Mouse (Mus musculus): ENCODE data around the gene Smyd3. TPM values are rescaled to one million over a fixed set of nuclear protein-coding genes. Genes with fewer than 3 reads are reported as not detected.

The Smyd3 gene
- total and polyA plus RNA-seq, 2 experiments = 1.4 to 7.0 TPM

DNA sequence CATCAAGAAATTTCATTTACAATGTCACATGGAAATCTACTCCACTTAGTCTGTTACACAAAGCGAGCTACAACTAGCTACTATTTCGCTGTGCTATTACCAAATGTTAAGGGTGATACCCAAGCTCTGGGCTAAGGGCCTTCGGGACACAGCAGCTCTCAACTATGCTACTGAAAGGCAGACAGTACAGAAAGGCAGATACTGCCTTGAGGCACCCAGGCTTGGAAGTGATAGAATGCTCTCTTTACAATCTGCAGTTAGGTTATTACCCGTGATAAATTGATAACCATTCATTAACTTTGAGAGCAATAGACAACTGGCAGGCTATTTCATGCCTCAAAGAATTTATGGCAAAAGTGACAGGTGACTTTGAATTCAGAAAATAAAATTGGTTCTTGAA, 37.0 kb downstream of the Smyd3 start:
- H3K79me2 ChIP-seq (ENCODE audit: control insufficient read depth, insufficient read depth, low read length) = no peaks in the 10 kb centered on the region; the same call in 1 of the 2 replicates
- DNase-seq (ENCODE audit: extremely low read depth, low read depth, low spot score) = no peak
- WGBS = 92% methylated on average over 4 of the region's 4 CpGs
- H3K27ac ChIP-seq (replicated peaks; ENCODE audit: insufficient read depth, low read depth, low read length) = no peak overlapping the region
- TF ChIP-seq CTCF (IDR thresholded peaks at IDR 0.05; ENCODE audit: low read depth, low read length) = no peak
- TF ChIP-seq POLR2A (IDR thresholded peaks at IDR 0.05; ENCODE audit: extremely low read depth, insufficient read depth, low read length) = no peak
- no peak overlapping the region for H3K4me3 ChIP-seq (ENCODE audit: insufficient read depth, low read depth, low read length)
- no peak overlapping the region for H3K9ac ChIP-seq (ENCODE audit: low read depth, low read length)
- no peaks in the 10 kb centered on the region for H3K27me3 ChIP-seq (ENCODE audit: control insufficient read depth, insufficient read depth, low read length)
- H3K4me1 ChIP-seq (ENCODE audit: control insufficient read depth, insufficient read depth, low read length) = no peaks in the 10 kb centered on the region; the same call in 1 of the 2 replicates
- no peaks in the 10 kb centered on the region for H3K36me3 ChIP-seq (ENCODE audit: control insufficient read depth, insufficient read depth, low read length)

DNA sequence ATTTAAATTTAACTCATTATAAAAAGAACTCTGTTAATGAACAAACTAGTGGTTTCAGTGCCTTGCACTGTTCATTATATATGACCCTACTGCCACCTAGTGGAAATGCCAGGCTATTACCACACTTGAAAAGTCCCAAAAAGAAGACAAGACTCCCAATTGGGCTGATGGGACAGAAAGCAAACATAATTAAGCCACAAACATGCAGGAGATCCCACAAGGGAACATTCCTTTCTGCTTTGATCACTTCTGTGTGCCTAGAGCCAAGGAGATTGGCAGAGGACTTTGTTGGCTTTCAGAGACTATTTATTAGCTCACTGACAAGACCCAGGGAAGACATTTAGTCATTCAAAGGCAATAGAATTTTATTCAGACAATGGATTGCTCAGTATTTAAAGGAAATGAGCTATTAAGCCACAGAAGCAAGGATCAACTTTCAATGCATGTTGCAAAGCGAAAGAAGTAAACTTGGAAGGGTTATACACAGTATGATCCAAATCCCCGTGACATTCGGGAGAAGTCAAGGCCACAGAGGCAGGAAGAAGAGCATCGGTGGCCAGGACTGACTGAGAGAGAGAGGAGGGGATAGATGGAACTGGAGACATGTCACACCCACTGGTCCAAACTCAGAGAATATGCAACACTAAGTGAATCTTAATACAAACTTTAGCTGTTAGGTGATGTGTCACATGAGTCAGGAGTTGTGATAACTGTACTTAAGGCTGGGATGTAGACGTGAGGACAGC, 40.5 kb downstream of the Smyd3 start:
- H3K36me3 ChIP-seq (ENCODE audit: control insufficient read depth, insufficient read depth, low read length) = no peaks in the 10 kb centered on the region
- no peak overlapping the region for H3K4me3 ChIP-seq (ENCODE audit: insufficient read depth, low read depth, low read length)
- TF ChIP-seq CTCF (IDR thresholded peaks at IDR 0.05; ENCODE audit: low read depth, low read length) (0 out of 2 replicates have a peak, but pooled peaks have one; percentile 22), POLR2A (IDR thresholded peaks at IDR 0.05; ENCODE audit: extremely low read depth, insufficient read depth, low read length) (no peak)
- no peak overlapping the region for H3K27ac ChIP-seq (replicated peaks; ENCODE audit: insufficient read depth, low read depth, low read length)
- no peaks in the 10 kb centered on the region; the same call in 1 of the 2 replicates for H3K4me1 ChIP-seq (ENCODE audit: control insufficient read depth, insufficient read depth, low read length)
- WGBS = 61% methylated on average over 5 of the region's 5 CpGs
- H3K79me2 ChIP-seq (ENCODE audit: control insufficient read depth, insufficient read depth, low read length) = no peaks in the 10 kb centered on the region; the same call in 1 of the 2 replicates
- no peak overlapping the region for H3K9ac ChIP-seq (ENCODE audit: low read depth, low read length)
- H3K27me3 ChIP-seq (ENCODE audit: control insufficient read depth, insufficient read depth, low read length) = no peaks in the 10 kb centered on the region
- DNase-seq (ENCODE audit: extremely low read depth, low read depth, low spot score) = peak; percentile 50

DNA sequence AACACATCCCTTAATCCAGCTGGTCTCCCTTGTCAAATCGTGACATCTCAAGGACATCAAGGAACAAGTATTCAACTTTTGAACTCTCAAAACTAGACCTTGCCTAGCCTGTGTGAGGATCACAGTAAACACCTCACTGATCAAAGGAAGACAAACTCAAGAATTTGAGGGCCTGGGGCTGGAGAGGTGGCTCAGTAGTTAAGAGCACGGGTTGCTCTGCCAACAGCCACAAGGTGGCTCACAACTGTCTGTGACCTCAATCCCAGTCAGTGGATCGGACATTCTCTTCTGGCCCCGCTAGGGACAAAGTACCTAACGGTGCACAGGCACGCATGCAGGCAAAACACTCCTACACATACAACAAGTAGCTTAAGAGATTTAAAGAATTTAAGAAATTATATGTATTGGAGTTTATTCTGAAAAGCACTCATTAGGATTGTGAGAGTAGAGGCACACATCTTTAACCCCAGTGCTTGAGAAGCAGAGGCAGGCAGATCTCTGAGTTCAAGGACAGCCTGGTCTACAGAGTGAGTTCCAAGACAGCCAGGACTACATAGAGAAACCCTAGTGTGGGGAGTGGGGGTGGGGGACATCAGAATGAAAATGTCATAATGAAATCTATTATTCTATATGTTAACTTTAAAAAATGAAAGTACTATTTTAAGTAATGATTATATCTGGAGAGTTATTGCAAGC, 41.2 kb downstream of the Smyd3 start:
- Histone ChIP-seq H3K79me2 (ENCODE audit: control insufficient read depth, insufficient read depth, low read length) (no peaks in the 10 kb centered on the region; the same call in 1 of the 2 replicates), H3K4me1 (ENCODE audit: control insufficient read depth, insufficient read depth, low read length) (no peaks in the 10 kb centered on the region; the same call in 1 of the 2 replicates), H3K4me3 (ENCODE audit: insufficient read depth, low read depth, low read length) (no peak overlapping the region), H3K36me3 (ENCODE audit: control insufficient read depth, insufficient read depth, low read length) (no peaks in the 10 kb centered on the region), H3K27ac (replicated peaks; ENCODE audit: insufficient read depth, low read depth, low read length) (no peak overlapping the region), H3K9ac (ENCODE audit: low read depth, low read length) (no peak overlapping the region), H3K27me3 (ENCODE audit: control insufficient read depth, insufficient read depth, low read length) (no peaks in the 10 kb centered on the region)
- TF ChIP-seq POLR2A (IDR thresholded peaks at IDR 0.05; ENCODE audit: extremely low read depth, insufficient read depth, low read length) = no peak
- peak; percentile 36 for TF ChIP-seq CTCF (IDR thresholded peaks at IDR 0.05; ENCODE audit: low read depth, low read length)
- 48% methylated on average over 6 of the region's 6 CpGs for WGBS
- DNase-seq (ENCODE audit: extremely low read depth, low read depth, low spot score) = peak; percentile 10

DNA sequence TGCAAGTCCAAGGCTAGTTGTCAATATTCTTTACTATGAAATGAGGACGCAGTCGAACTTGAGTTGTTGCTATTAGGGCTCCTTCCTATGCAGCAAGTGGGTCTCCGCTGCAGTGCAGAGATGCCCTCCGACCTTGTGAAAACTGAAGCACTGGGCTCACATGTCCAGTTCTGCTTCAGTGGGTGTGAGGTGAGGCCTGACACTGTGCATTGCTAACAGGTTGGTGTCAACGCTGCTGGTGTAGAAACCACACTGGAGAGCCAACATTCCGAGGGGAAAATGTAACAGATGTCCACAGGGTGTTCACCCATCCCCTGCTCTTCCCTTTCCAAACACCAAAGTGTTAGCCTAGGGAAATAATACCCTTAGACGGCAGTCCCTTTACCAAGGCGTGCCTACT, 43.1 kb downstream of the Smyd3 start:
- no peaks in the 10 kb centered on the region; the same call in 1 of the 2 replicates for H3K79me2 ChIP-seq (ENCODE audit: control insufficient read depth, insufficient read depth, low read length)
- TF ChIP-seq CTCF (IDR thresholded peaks at IDR 0.05; ENCODE audit: low read depth, low read length) = no peak
- TF ChIP-seq POLR2A (IDR thresholded peaks at IDR 0.05; ENCODE audit: extremely low read depth, insufficient read depth, low read length) = no peak
- no peaks in the 10 kb centered on the region for H3K27me3 ChIP-seq (ENCODE audit: control insufficient read depth, insufficient read depth, low read length)
- H3K4me3 ChIP-seq (ENCODE audit: insufficient read depth, low read depth, low read length) = no peak overlapping the region
- no peak for DNase-seq (ENCODE audit: extremely low read depth, low read depth, low spot score)
- 91% methylated on average over 8 of the region's 8 CpGs for WGBS
- no peak overlapping the region for H3K9ac ChIP-seq (ENCODE audit: low read depth, low read length)
- no peak overlapping the region for H3K27ac ChIP-seq (replicated peaks; ENCODE audit: insufficient read depth, low read depth, low read length)
- H3K4me1 ChIP-seq (ENCODE audit: control insufficient read depth, insufficient read depth, low read length) = no peaks in the 10 kb centered on the region; the same call in 1 of the 2 replicates
- H3K36me3 ChIP-seq (ENCODE audit: control insufficient read depth, insufficient read depth, low read length) = no peaks in the 10 kb centered on the region

DNA sequence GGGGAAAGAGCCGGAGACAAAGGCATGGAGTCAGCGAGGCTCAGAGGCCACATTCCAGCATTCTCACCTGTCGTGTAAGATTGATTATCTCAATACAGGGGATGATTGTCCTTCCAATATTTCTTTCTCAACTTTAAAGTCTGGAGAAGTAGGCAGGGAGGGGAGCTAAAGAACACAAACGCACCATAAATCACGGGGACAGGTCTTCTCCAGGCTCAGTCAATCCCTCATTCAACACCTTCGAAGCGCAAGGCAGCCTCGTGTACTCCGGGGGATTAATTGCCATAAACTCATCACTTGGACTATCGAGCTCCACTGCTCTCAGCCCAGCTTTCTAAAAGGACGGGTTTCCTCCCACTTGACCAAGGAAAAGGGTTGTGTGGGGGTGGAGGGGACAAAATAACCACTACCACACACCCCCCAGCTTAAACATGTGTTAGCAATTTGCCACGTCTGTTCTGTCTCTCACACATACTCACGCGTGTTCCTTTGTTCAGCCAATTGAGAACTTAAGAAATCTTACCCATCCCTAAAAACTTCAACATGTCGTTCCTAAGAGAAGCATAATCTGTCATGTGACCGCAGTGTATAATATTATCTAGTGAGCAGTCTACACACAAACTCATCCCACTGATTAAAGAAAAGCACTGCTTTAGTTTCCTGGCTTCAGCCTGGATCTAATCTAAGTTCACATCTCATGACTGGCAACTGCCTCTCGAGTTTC, 43.8 kb downstream of the Smyd3 start:
- 92% methylated on average over 17 of the region's 17 CpGs for WGBS
- H3K4me3 ChIP-seq (ENCODE audit: insufficient read depth, low read depth, low read length) = no peak overlapping the region
- no peak overlapping the region for H3K9ac ChIP-seq (ENCODE audit: low read depth, low read length)
- H3K36me3 ChIP-seq (ENCODE audit: control insufficient read depth, insufficient read depth, low read length) = no peaks in the 10 kb centered on the region
- H3K27ac ChIP-seq (replicated peaks; ENCODE audit: insufficient read depth, low read depth, low read length) = no peak overlapping the region
- no peaks in the 10 kb centered on the region for H3K27me3 ChIP-seq (ENCODE audit: control insufficient read depth, insufficient read depth, low read length)
- no peak for DNase-seq (ENCODE audit: extremely low read depth, low read depth, low spot score)
- H3K4me1 ChIP-seq (ENCODE audit: control insufficient read depth, insufficient read depth, low read length) = no peaks in the 10 kb centered on the region; the same call in 1 of the 2 replicates
- no peak for TF ChIP-seq POLR2A (IDR thresholded peaks at IDR 0.05; ENCODE audit: extremely low read depth, insufficient read depth, low read length)
- H3K79me2 ChIP-seq (ENCODE audit: control insufficient read depth, insufficient read depth, low read length) = no peaks in the 10 kb centered on the region; the same call in 1 of the 2 replicates

Data from liver, adult 2 months (tissue).